Mouse (Mus musculus) induced T-regulatory cell, adult 2 months (primary cell): ENCODE results near the gene Slc6a16.
"Not testable (repeated sequence)": the region's sequence is repeated elsewhere in the genome, so short reads cannot be mapped to it uniquely, and the experiment has no call there.

ENCODE experiments used
- DNase-seq: peaks from one replicate; pipeline ENCODE4 v3.0.0-alpha.2; 2012; ENCODE audit warnings: low read depth

Gene Slc6a16

GRCm38 (mm10) chr7:45253806-45254205, 12.9 kb downstream of the Slc6a16 start:
- no peak for DNase-seq

- not testable (repeated sequence) for DNase-seq
These were observed 14.9 kb downstream of the Slc6a16 start for GRCm38 (mm10) chr7:45255822-45256221.

GRCm38 (mm10) chr7:45257063-45257840, 16.4 kb downstream of the Slc6a16 start:
- no peak for DNase-seq

- no peak for DNase-seq
These were observed 18.4 kb downstream of the Slc6a16 start for GRCm38 (mm10) chr7:45259281-45259680.

- no peak for DNase-seq
These were observed 21.4 kb downstream of the Slc6a16 start for GRCm38 (mm10) chr7:45262266-45262665.

GRCm38 (mm10) chr7:45263006-45263607, 22.2 kb downstream of the Slc6a16 start:
- DNase-seq: no peak

- no peak for DNase-seq
These were observed 23.5 kb downstream of the Slc6a16 start for GRCm38 (mm10) chr7:45264348-45264747.

GRCm38 (mm10) chr7:45265518-45265917, 24.6 kb downstream of the Slc6a16 start:
- DNase-seq: no peak

- DNase-seq: no peak
These were observed 32.0 kb downstream of the Slc6a16 start for GRCm38 (mm10) chr7:45272786-45273412.

- DNase-seq: no peak
These were observed 32.8 kb downstream of the Slc6a16 start for GRCm38 (mm10) chr7:45273672-45274071.

- DNase-seq: peak; percentile 82
These were observed 36.4 kb downstream of the Slc6a16 start, which contains the start of gene Slc6a21 for GRCm38 (mm10) chr7:45277136-45277760. Slc6a21 (plus strand) TSS chr7:45277513.

GRCm38 (mm10) chr7:45286486-45286885, 45.6 kb downstream of the Slc6a16 start:
- DNase-seq: no peak

- no peak for DNase-seq
These were observed 55.7 kb downstream of the Slc6a16 start for GRCm38 (mm10) chr7:45296626-45297025.

- DNase-seq: no peak
These were observed 56.7 kb downstream of the Slc6a16 start for GRCm38 (mm10) chr7:45297563-45297962.

- DNase-seq: peak; percentile 75
These were observed 58.9 kb downstream of the Slc6a16 start for GRCm38 (mm10) chr7:45299752-45300151.

GRCm38 (mm10) chr7:45300270-45300669, 59.4 kb downstream of the Slc6a16 start:
- DNase-seq: peak; percentile 75

- DNase-seq: no peak
These were observed 61.7 kb downstream of the Slc6a16 start for GRCm38 (mm10) chr7:45302626-45303025.

GRCm38 (mm10) chr7:45304869-45305268, 64.0 kb downstream of the Slc6a16 start:
- DNase-seq: peak; percentile 12

GRCm38 (mm10) chr7:45305275-45305674, 64.4 kb downstream of the Slc6a16 start:
- peak; percentile 81 for DNase-seq

- DNase-seq: peak; percentile 62
These were observed 67.8 kb downstream of the Slc6a16 start for GRCm38 (mm10) chr7:45308551-45309240.

- peak; percentile 83 for DNase-seq
These were observed 68.6 kb downstream of the Slc6a16 start for GRCm38 (mm10) chr7:45309455-45309854.

GRCm38 (mm10) chr7:45312023-45312422, 71.1 kb downstream of the Slc6a16 start:
- no peak for DNase-seq
